Mouse (Mus musculus): ENCODE results near the gene Chml. TPM values are rescaled to one million over a fixed set of nuclear protein-coding genes. Genes with fewer than 3 reads are reported as not detected.

The Chml gene
- polyA plus RNA-seq, 2 experiments: 0.81 to 1.1 TPM

- no peak for ATAC-seq (ENCODE audit: insufficient read depth)
- 67% methylated on average over 6 of the region's 6 CpGs for WGBS (ENCODE audit: insufficient replicate concordance)
- Histone ChIP-seq H3K27me3 (ENCODE audit: control insufficient read depth, insufficient read depth, low read length) (no peaks in the 10 kb centered on the region), H3K4me2 (ENCODE audit: low read depth) (no peak overlapping the region), H3K9me3 (ENCODE audit: control insufficient read depth, low read length) (no peaks in the 10 kb centered on the region), H3K4me1 (replicated peaks; ENCODE audit: control insufficient read depth in 2 of 2, insufficient read depth in 2 of 2, low read length in 1 of 2) (no peaks in the 10 kb centered on the region), H3K4me3 (ENCODE audit: insufficient read depth in 1 of 2, low read depth in 2 of 2, low read length in 2 of 2) (no peak overlapping the region), H3K36me3 (replicated peaks; ENCODE audit: control insufficient read depth, insufficient read depth, low read depth) (no peaks in the 10 kb centered on the region), H3K9ac (replicated peaks) (no peak overlapping the region), H3K27ac (no peak overlapping the region)
- no peak for DNase-seq (ENCODE audit: low read depth in 3 of 3, low spot score in 3 of 3)
- no peak for TF ChIP-seq CTCF (IDR thresholded peaks at IDR 0.05; ENCODE audit: low read depth)
- no peak for TF ChIP-seq EP300 (IDR thresholded peaks at IDR 0.05; ENCODE audit: low read depth)
These were observed 17.6 kb downstream of the Chml start for GRCm38 (mm10) chr1:175675116-175675515.

- no peaks in the 10 kb centered on the region for H3K9me3 ChIP-seq (ENCODE audit: control insufficient read depth, low read length)
- H3K4me3 ChIP-seq (ENCODE audit: insufficient read depth in 1 of 2, low read depth in 2 of 2, low read length in 2 of 2): no peak overlapping the region
- H3K4me2 ChIP-seq (ENCODE audit: low read depth): no peak overlapping the region
- TF ChIP-seq CTCF (IDR thresholded peaks at IDR 0.05; ENCODE audit: low read depth) (no peak), EP300 (IDR thresholded peaks at IDR 0.05; ENCODE audit: low read depth) (no peak)
- 59% methylated on average over 7 of the region's 7 CpGs for WGBS (ENCODE audit: insufficient replicate concordance)
- ATAC-seq (ENCODE audit: insufficient read depth) (no peak), DNase-seq (ENCODE audit: low read depth in 3 of 3, low spot score in 3 of 3) (no peak)
- no peaks in the 10 kb centered on the region for H3K36me3 ChIP-seq (replicated peaks; ENCODE audit: control insufficient read depth, insufficient read depth, low read depth)
- no peaks in the 10 kb centered on the region for H3K4me1 ChIP-seq (replicated peaks; ENCODE audit: control insufficient read depth in 2 of 2, insufficient read depth in 2 of 2, low read length in 1 of 2)
- no peak overlapping the region for H3K27ac ChIP-seq
- H3K9ac ChIP-seq (replicated peaks): no peak overlapping the region
- H3K27me3 ChIP-seq (ENCODE audit: control insufficient read depth, insufficient read depth, low read length): no peaks in the 10 kb centered on the region
These were observed 19.0 kb downstream of the Chml start for GRCm38 (mm10) chr1:175673563-175674325.

- H3K4me2 ChIP-seq (ENCODE audit: low read depth): no peak overlapping the region
- no peaks in the 10 kb centered on the region for H3K27me3 ChIP-seq (ENCODE audit: control insufficient read depth, insufficient read depth, low read length)
- H3K4me3 ChIP-seq (ENCODE audit: insufficient read depth in 1 of 2, low read depth in 2 of 2, low read length in 2 of 2): no peak overlapping the region
- WGBS (ENCODE audit: insufficient replicate concordance): 4% methylated on average over 1 of the region's 1 CpGs
- no peak overlapping the region for H3K9ac ChIP-seq (replicated peaks)
- ATAC-seq (ENCODE audit: insufficient read depth): no peak
- H3K9me3 ChIP-seq (ENCODE audit: control insufficient read depth, low read length): no peaks in the 10 kb centered on the region
- no peaks in the 10 kb centered on the region for H3K4me1 ChIP-seq (replicated peaks; ENCODE audit: control insufficient read depth in 2 of 2, insufficient read depth in 2 of 2, low read length in 1 of 2)
- TF ChIP-seq EP300 (IDR thresholded peaks at IDR 0.05; ENCODE audit: low read depth): no peak
- TF ChIP-seq CTCF (IDR thresholded peaks at IDR 0.05; ENCODE audit: low read depth): no peak
- no peak overlapping the region for H3K27ac ChIP-seq
- no peaks in the 10 kb centered on the region for H3K36me3 ChIP-seq (replicated peaks; ENCODE audit: control insufficient read depth, insufficient read depth, low read depth)
- DNase-seq (ENCODE audit: low read depth in 3 of 3, low spot score in 3 of 3): no peak
These were observed 21.1 kb downstream of the Chml start for GRCm38 (mm10) chr1:175671626-175672025.

- Histone ChIP-seq H3K4me2 (ENCODE audit: low read depth) (no peak overlapping the region), H3K4me1 (replicated peaks; ENCODE audit: control insufficient read depth in 2 of 2, insufficient read depth in 2 of 2, low read length in 1 of 2) (no peaks in the 10 kb centered on the region), H3K9ac (replicated peaks) (no peak overlapping the region), H3K27ac (no peak overlapping the region), H3K9me3 (ENCODE audit: control insufficient read depth, low read length) (no peaks in the 10 kb centered on the region), H3K36me3 (replicated peaks; ENCODE audit: control insufficient read depth, insufficient read depth, low read depth) (no peaks in the 10 kb centered on the region), H3K27me3 (ENCODE audit: control insufficient read depth, insufficient read depth, low read length) (no peaks in the 10 kb centered on the region), H3K4me3 (ENCODE audit: insufficient read depth in 1 of 2, low read depth in 2 of 2, low read length in 2 of 2) (no peak overlapping the region)
- no peak for ATAC-seq (ENCODE audit: insufficient read depth)
- no peak for DNase-seq (ENCODE audit: low read depth in 3 of 3, low spot score in 3 of 3)
- no peak for TF ChIP-seq EP300 (IDR thresholded peaks at IDR 0.05; ENCODE audit: low read depth)
- TF ChIP-seq CTCF (IDR thresholded peaks at IDR 0.05; ENCODE audit: low read depth): no peak
- WGBS (ENCODE audit: insufficient replicate concordance): 72% methylated on average over 7 of the region's 7 CpGs
These were observed 22.7 kb downstream of the Chml start for GRCm38 (mm10) chr1:175670042-175670441.

GRCm38 (mm10) chr1:175669456-175669855 lies 23.2 kb downstream of the Chml start:
- WGBS (ENCODE audit: insufficient replicate concordance): 78% methylated on average over 3 of the region's 3 CpGs
- no peak for DNase-seq (ENCODE audit: low read depth in 3 of 3, low spot score in 3 of 3)
- H3K4me2 ChIP-seq (ENCODE audit: low read depth): no peak overlapping the region

More at GRCm38 (mm10) chr1:175669456-175669855, 23.2 kb downstream of the Chml start:
- H3K4me3 ChIP-seq (ENCODE audit: insufficient read depth in 1 of 2, low read depth in 2 of 2, low read length in 2 of 2): no peak overlapping the region
- H3K27me3 ChIP-seq (ENCODE audit: control insufficient read depth, insufficient read depth, low read length): no peaks in the 10 kb centered on the region
- no peaks in the 10 kb centered on the region for H3K9me3 ChIP-seq (ENCODE audit: control insufficient read depth, low read length)
- TF ChIP-seq CTCF (IDR thresholded peaks at IDR 0.05; ENCODE audit: low read depth): no peak
- TF ChIP-seq EP300 (IDR thresholded peaks at IDR 0.05; ENCODE audit: low read depth): no peak
- no peak overlapping the region for H3K27ac ChIP-seq
- no peaks in the 10 kb centered on the region for H3K4me1 ChIP-seq (replicated peaks; ENCODE audit: control insufficient read depth in 2 of 2, insufficient read depth in 2 of 2, low read length in 1 of 2)
- no peak for ATAC-seq (ENCODE audit: insufficient read depth)
- no peaks in the 10 kb centered on the region for H3K36me3 ChIP-seq (replicated peaks; ENCODE audit: control insufficient read depth, insufficient read depth, low read depth)
- H3K9ac ChIP-seq (replicated peaks): no peak overlapping the region
